Mouse (Mus musculus) embryonic fibroblast, embryonic 13.5 days (primary cell): Measurements from ENCODE around the gene Medag. TPM values are rescaled to one million over a fixed set of nuclear protein-coding genes. Genes with fewer than 3 reads are reported as not detected.

Experiments
- H3K27ac ChIP-seq: 2 replicates; pipeline ENCODE4 v1.5.1; 2012; ENCODE audit warnings: low read length, control low read depth, inconsistent platforms; ENCODE audit not compliant: insufficient read depth
- H3K4me1 ChIP-seq: 2 replicates; pipeline ENCODE4 v1.6.1; 2011; ENCODE audit warnings: low read length; ENCODE audit not compliant: control insufficient read depth, insufficient read depth
- H3K4me3 ChIP-seq: 2 replicates; pipeline ENCODE4 v1.5.1; 2011; ENCODE audit warnings: mild to moderate bottlenecking, control low read depth, low read length; ENCODE audit not compliant: insufficient read depth
- CTCF ChIP-seq: IDR thresholded peaks from 2 replicates; pipeline ENCODE4 v1.5.1; 2011; ENCODE audit warnings: mild to moderate bottlenecking, control low read depth, low read length, moderate library complexity, borderline replicate concordance; ENCODE audit not compliant: insufficient read depth
- POLR2A ChIP-seq: IDR thresholded peaks from 2 replicates; pipeline ENCODE4 v1.6.1; 2011; ENCODE audit warnings: low read depth, mild to moderate bottlenecking, control low read depth, low read length, moderate library complexity
- polyA plus RNA-seq: library from polyadenylated mRNA; stranded (reverse); fragments of >200 nt; gene quantifications from 2 replicates; pipeline ENCODE4 v1.2.4, GENCODE M21; 2011; ENCODE audit warnings: low read depth; ENCODE audit not compliant: missing spikeins, insufficient read length

The Medag gene
- polyA plus RNA-seq, 1 experiment = 77.2 TPM

DNA sequence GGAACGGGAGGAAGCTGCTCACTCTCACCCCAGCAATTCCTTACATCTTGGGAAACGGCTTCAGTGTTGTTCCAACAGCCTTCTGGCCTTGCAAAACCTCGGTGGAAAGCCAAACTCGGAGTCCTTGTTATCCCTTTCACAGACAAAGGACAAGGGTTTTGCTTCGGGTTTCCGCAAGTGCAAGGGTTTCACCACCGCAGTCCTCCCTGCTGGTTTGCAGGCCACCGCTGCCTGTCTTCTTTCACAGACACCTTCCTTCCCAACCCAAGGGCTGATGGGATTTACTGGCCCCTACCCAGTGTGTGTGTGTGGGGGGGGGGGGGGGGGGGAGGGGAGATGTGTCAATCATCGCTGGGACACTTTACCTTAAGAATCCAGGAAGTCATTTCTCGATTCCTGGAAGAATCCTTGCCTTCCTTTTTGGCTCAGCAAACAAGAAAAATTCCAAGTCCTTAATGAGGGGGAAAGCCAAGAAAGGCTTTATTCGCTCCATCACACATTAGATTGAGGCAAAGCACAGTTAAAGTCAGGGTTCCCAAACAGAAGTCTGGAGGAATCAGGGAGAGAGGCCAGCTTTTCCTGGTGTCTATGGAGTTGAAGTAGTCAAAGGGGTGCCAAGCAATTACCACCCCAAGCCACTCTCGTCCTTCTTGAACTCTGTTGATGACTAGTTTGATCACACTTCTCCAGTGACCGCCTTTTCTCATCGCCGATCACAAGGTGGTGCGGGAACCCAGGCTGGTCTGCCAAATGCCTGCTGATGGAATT lies 63.3 kb downstream of the Medag start:
- H3K27ac ChIP-seq = no peak overlapping the region
- TF ChIP-seq POLR2A (no peak), CTCF (no peak)
- no peaks in the 10 kb centered on the region for H3K4me1 ChIP-seq
- no peak overlapping the region for H3K4me3 ChIP-seq

Other genes starting within 250 kb of the Medag start
- 31.3 and 37.2 TPM in 2 replicates for gene Uspl1, start 227.4 kb upstream of the Medag start, polyA plus RNA-seq
- 131 and 138 TPM in 2 replicates for gene Hmgb1, start 227.3 kb upstream of the Medag start, polyA plus RNA-seq
- gene Alox5ap, start 147.0 kb upstream of the Medag start, polyA plus RNA-seq = 1.4 and 6.0 TPM in 2 replicates
- 1.6 TPM in 1 of 2 replicates, not detected in the other for gene Tex26, start 27.9 kb downstream of the Medag start, polyA plus RNA-seq
- gene Wdr95, start 116.9 kb downstream of the Medag start, polyA plus RNA-seq = not detected in 2 replicates
- gene Hsph1, start 224.6 kb downstream of the Medag start, polyA plus RNA-seq = 81.2 and 96.4 TPM in 2 replicates